Mouse (Mus musculus): ENCODE results near the gene Acss1. TPM values are rescaled to one million over a fixed set of nuclear protein-coding genes. Genes with fewer than 3 reads are reported as not detected.

The Acss1 gene
- polyA plus RNA-seq, 1 experiment from 2014 or later = 22.1 TPM

- Histone ChIP-seq H3K36me3 (ENCODE audit: control insufficient read depth, insufficient read depth, low read length) (no peaks in the 10 kb centered on the region), H3K9me3 (ENCODE audit: control insufficient read depth, low read length) (no peaks in the 10 kb centered on the region), H3K27me3 (replicated peaks; ENCODE audit: control insufficient read depth, insufficient read depth, low read length) (peaks cover 2% of the 10 kb centered on the region; the same call in 1 of the 2 replicates), H3K4me3 (ENCODE audit: low read length) (no peak overlapping the region), H3K4me1 (ENCODE audit: control insufficient read depth, insufficient read depth, low read depth, low read length) (peaks cover 9% of the 10 kb centered on the region), H3K27ac (ENCODE audit: low read depth, low read length) (no peak overlapping the region), H3K9ac (ENCODE audit: low read depth, low read length) (no peak overlapping the region), H3K4me2 (ENCODE audit: low read length) (no peak overlapping the region)
- no peak for ATAC-seq
- 87% methylated on average over 5 of the region's 5 CpGs for WGBS
Measured at GRCm38 (mm10) chr2:150668956-150669355, 656 bp upstream of the Acss1 start.

- H3K36me3 ChIP-seq (ENCODE audit: control insufficient read depth, insufficient read depth, low read length) = no peaks in the 10 kb centered on the region
Measured at GRCm38 (mm10) chr2:150667065-150667819, 1.1 kb downstream of the Acss1 start.

GRCm38 (mm10) chr2:150666723-150667064 lies 1.6 kb downstream of the Acss1 start:
- Histone ChIP-seq H3K27me3 (replicated peaks; ENCODE audit: control insufficient read depth, insufficient read depth, low read length) (peaks cover 2% of the 10 kb centered on the region; the same call in 1 of the 2 replicates), H3K4me2 (ENCODE audit: low read length) (peak overlapping the region; percentile 91), H3K4me1 (ENCODE audit: control insufficient read depth, insufficient read depth, low read depth, low read length) (peaks cover 9% of the 10 kb centered on the region), H3K4me3 (ENCODE audit: low read length) (peak overlapping the region; percentile 67), H3K9ac (ENCODE audit: low read depth, low read length) (peak overlapping the region; percentile 78), H3K9me3 (ENCODE audit: control insufficient read depth, low read length) (no peaks in the 10 kb centered on the region), H3K27ac (ENCODE audit: low read depth, low read length) (no peak overlapping the region), H3K36me3 (ENCODE audit: control insufficient read depth, insufficient read depth, low read length) (no peaks in the 10 kb centered on the region)
- WGBS = 38% methylated on average over 7 of the region's 7 CpGs
- ATAC-seq = peak; percentile 3; the same call in 1 of the 2 replicates

More at GRCm38 (mm10) chr2:150667065-150667819, 1.1 kb downstream of the Acss1 start:
- WGBS = 3% methylated on average over 17 of the region's 17 CpGs
- peaks cover 9% of the 10 kb centered on the region for H3K4me1 ChIP-seq (ENCODE audit: control insufficient read depth, insufficient read depth, low read depth, low read length)
- H3K27ac ChIP-seq (ENCODE audit: low read depth, low read length) = peak overlapping the region; percentile 64
- no peaks in the 10 kb centered on the region for H3K9me3 ChIP-seq (ENCODE audit: control insufficient read depth, low read length)
- peaks cover 2% of the 10 kb centered on the region; the same call in 1 of the 2 replicates for H3K27me3 ChIP-seq (replicated peaks; ENCODE audit: control insufficient read depth, insufficient read depth, low read length)
- peak overlapping the region; percentile 91 for H3K4me2 ChIP-seq (ENCODE audit: low read length)
- ATAC-seq = peak; percentile 34
- H3K4me3 ChIP-seq (ENCODE audit: low read length) = peak overlapping the region; percentile 67
- peak overlapping the region; percentile 78 for H3K9ac ChIP-seq (ENCODE audit: low read depth, low read length)

GRCm38 (mm10) chr2:150665534-150666451 lies 2.5 kb downstream of the Acss1 start:
- 52% methylated on average over 10 of the region's 10 CpGs for WGBS
- H3K4me3 ChIP-seq (ENCODE audit: low read length) = no peak overlapping the region

GRCm38 (mm10) chr2:150665006-150665405 lies 3.3 kb downstream of the Acss1 start:
- WGBS = 67% methylated on average over 2 of the region's 2 CpGs
- Histone ChIP-seq H3K4me1 (ENCODE audit: control insufficient read depth, insufficient read depth, low read depth, low read length) (peaks cover 9% of the 10 kb centered on the region), H3K36me3 (ENCODE audit: control insufficient read depth, insufficient read depth, low read length) (no peaks in the 10 kb centered on the region), H3K27ac (ENCODE audit: low read depth, low read length) (no peak overlapping the region), H3K27me3 (replicated peaks; ENCODE audit: control insufficient read depth, insufficient read depth, low read length) (peaks cover 2% of the 10 kb centered on the region; the same call in 1 of the 2 replicates), H3K4me3 (ENCODE audit: low read length) (no peak overlapping the region), H3K4me2 (ENCODE audit: low read length) (no peak overlapping the region; the same call in 1 of the 2 replicates), H3K9me3 (ENCODE audit: control insufficient read depth, low read length) (no peaks in the 10 kb centered on the region), H3K9ac (ENCODE audit: low read depth, low read length) (no peak overlapping the region)
- ATAC-seq = no peak

More at GRCm38 (mm10) chr2:150665534-150666451, 2.5 kb downstream of the Acss1 start:
- no peaks in the 10 kb centered on the region for H3K36me3 ChIP-seq (ENCODE audit: control insufficient read depth, insufficient read depth, low read length)
- H3K9me3 ChIP-seq (ENCODE audit: control insufficient read depth, low read length) = no peaks in the 10 kb centered on the region
- peak overlapping the region; percentile 13; the same call in 1 of the 2 replicates for H3K4me2 ChIP-seq (ENCODE audit: low read length)
- no peak overlapping the region for H3K27ac ChIP-seq (ENCODE audit: low read depth, low read length)
- no peak overlapping the region for H3K9ac ChIP-seq (ENCODE audit: low read depth, low read length)
- H3K4me1 ChIP-seq (ENCODE audit: control insufficient read depth, insufficient read depth, low read depth, low read length) = peaks cover 9% of the 10 kb centered on the region
- ATAC-seq = no peak
- peaks cover 2% of the 10 kb centered on the region; the same call in 1 of the 2 replicates for H3K27me3 ChIP-seq (replicated peaks; ENCODE audit: control insufficient read depth, insufficient read depth, low read length)

GRCm38 (mm10) chr2:150664152-150664920 lies 4.0 kb downstream of the Acss1 start:
- Histone ChIP-seq H3K27me3 (replicated peaks; ENCODE audit: control insufficient read depth, insufficient read depth, low read length) (0 out of 2 replicates have a peak, but pooled peaks cover 2% of the 10 kb centered on the region), H3K9me3 (ENCODE audit: control insufficient read depth, low read length) (no peaks in the 10 kb centered on the region), H3K4me3 (ENCODE audit: low read length) (no peak overlapping the region), H3K9ac (ENCODE audit: low read depth, low read length) (no peak overlapping the region), H3K36me3 (ENCODE audit: control insufficient read depth, insufficient read depth, low read length) (no peaks in the 10 kb centered on the region), H3K4me1 (ENCODE audit: control insufficient read depth, insufficient read depth, low read depth, low read length) (peaks cover 9% of the 10 kb centered on the region), H3K4me2 (ENCODE audit: low read length) (no peak overlapping the region), H3K27ac (ENCODE audit: low read depth, low read length) (no peak overlapping the region; the same call in 1 of the 2 replicates)
- ATAC-seq = no peak
- 84% methylated on average over 5 of the region's 5 CpGs for WGBS

GRCm38 (mm10) chr2:150663255-150663654 lies 5.0 kb downstream of the Acss1 start:
- ATAC-seq = no peak
- Histone ChIP-seq H3K36me3 (ENCODE audit: control insufficient read depth, insufficient read depth, low read length) (no peaks in the 10 kb centered on the region), H3K4me3 (ENCODE audit: low read length) (no peak overlapping the region), H3K9ac (ENCODE audit: low read depth, low read length) (no peak overlapping the region), H3K4me2 (ENCODE audit: low read length) (no peak overlapping the region), H3K27ac (ENCODE audit: low read depth, low read length) (peak overlapping the region; percentile 2), H3K27me3 (replicated peaks; ENCODE audit: control insufficient read depth, insufficient read depth, low read length) (no peaks in the 10 kb centered on the region), H3K9me3 (ENCODE audit: control insufficient read depth, low read length) (no peaks in the 10 kb centered on the region), H3K4me1 (ENCODE audit: control insufficient read depth, insufficient read depth, low read depth, low read length) (peaks cover 5% of the 10 kb centered on the region)
- 62% methylated on average over 9 of the region's 9 CpGs for WGBS

- Histone ChIP-seq H3K27me3 (replicated peaks; ENCODE audit: control insufficient read depth, insufficient read depth, low read length) (no peaks in the 10 kb centered on the region), H3K4me3 (ENCODE audit: low read length) (no peak overlapping the region), H3K9me3 (ENCODE audit: control insufficient read depth, low read length) (no peaks in the 10 kb centered on the region), H3K36me3 (ENCODE audit: control insufficient read depth, insufficient read depth, low read length) (no peaks in the 10 kb centered on the region), H3K9ac (ENCODE audit: low read depth, low read length) (no peak overlapping the region), H3K27ac (ENCODE audit: low read depth, low read length) (no peak overlapping the region), H3K4me1 (ENCODE audit: control insufficient read depth, insufficient read depth, low read depth, low read length) (no peaks in the 10 kb centered on the region), H3K4me2 (ENCODE audit: low read length) (no peak overlapping the region)
- ATAC-seq = no peak
- 85% methylated on average over 2 of the region's 2 CpGs for WGBS
Measured at GRCm38 (mm10) chr2:150662007-150662406, 6.3 kb downstream of the Acss1 start.

Measured in hindbrain, embryonic 16.5 days (tissue).